Mouse (Mus musculus): ENCODE data around the gene Clcn6. TPM values are rescaled to one million over a fixed set of nuclear protein-coding genes. Genes with fewer than 3 reads are reported as not detected.
A peak's percentile ranks its signal among the peaks of the same experiment; 100 is the strongest.

Gene Clcn6
- total RNA-seq (2021), result 10 to 100 TPM; 70.9 to 73.9 TPM

- peak; percentile 98 to 99 for DNase-seq (ENCODE audit: extremely low spot score in 1 of 2, low spot score in 1 of 2)
Measured at GRCm38 (mm10) chr4:148038600-148039253, at the start of gene Clcn6, which contains the start of gene Mthfr. TSS of gene Clcn6 (minus strand) at chr4:148038821. TSS of gene Mthfr (plus strand) at chr4:148039077.

DNA sequence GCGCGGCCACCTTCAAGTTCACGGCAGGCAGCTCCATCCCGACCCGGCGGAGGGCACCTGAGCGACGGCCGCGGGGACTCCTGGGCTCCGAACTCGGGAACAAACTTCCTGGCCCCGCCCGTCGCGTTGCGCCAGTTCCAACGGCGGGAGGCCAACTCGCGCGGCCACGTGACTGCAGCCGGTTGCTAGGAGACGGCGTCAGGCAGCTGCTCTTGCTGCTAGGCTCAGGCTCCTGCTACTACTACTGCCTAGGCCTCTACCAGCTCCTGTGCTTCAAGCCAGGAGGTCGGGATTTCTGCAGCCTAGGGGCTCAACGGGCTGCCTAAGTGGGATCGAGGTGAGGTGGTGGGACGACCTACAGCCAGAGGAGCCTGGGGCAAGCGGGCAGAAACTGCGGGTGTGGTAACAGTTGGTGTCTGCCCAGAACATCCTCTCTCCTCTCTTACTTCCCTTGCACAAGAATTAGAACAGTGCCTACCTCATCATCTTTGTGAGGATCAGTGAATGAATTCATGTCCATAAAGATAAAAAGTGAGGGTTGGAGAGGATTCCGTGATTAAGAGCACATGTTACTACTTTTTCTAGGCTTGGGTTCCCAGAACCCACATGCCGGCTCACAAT lies 49.4 kb upstream of the Clcn6 start, which contains the start of gene Agtrap:
Agtrap (minus strand) TSS at position 125 of the 621 bp plus-strand sequence.
- peak; percentile 86 to 90 for DNase-seq (ENCODE audit: extremely low spot score in 1 of 2, low spot score in 1 of 2)

DNA sequence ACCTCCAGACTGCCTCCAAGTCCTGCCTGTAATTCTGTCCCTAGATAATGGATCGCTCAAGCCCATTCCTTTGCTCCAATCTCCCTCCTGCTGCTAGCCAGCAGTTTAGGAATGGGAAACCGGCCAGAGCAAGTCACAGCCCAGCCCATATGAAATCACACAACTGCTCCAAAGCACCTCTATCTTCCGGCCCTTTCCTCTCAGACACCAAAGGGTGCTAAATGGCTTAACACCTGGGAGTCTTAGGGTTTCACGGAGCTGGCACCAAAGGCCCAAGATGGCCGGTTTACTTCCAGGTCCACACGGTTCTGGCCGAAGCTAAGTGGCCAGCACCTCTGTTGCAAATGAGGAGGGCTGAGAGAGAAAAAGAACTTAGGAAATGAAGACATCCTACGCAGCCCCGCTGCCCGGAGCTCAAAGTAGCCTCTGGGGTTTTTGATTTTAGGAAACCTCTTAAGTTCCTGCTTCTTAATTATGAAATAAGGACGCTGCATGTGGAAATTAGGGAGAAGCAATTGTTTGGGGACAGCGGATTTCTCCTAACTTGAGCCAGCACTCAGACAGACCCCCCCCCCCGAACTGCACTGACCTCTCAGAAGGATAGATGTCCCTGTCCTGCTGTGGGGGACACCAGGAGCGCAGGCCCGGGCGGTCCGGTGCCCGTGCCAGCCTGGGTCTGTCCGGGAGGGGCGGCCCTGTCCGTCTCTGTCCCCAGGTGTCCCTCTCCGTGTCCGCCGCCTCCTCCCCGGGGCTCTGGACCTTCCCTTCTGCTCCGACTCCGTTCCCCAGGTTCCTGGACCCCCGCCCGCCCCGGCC lies 48.7 kb upstream of the Clcn6 start:
- DNase-seq (ENCODE audit: extremely low spot score in 1 of 2, low spot score in 1 of 2), result no peak

DNA sequence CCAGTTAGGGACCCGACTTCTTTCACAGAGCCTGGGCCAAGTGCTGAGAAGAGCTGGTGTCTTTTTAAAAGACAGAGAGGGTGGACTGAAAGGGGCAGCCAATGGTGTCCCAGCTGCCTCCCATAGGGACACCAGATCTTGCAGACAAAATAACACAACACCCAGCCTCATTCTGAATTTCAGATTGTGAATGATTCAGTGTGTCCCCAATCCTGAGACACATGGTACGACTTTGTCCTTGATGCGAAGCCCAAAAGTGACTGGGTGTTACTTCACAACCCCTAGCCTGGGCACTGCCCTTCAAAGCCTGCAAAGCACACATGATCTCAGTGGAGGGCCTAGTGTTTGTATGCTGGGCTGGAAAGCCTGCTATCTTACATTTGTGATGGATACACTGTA lies 47.3 kb upstream of the Clcn6 start:
- DNase-seq (ENCODE audit: extremely low spot score in 1 of 2, low spot score in 1 of 2), result no peak

GRCm38 (mm10) chr4:148085131-148085906 lies 46.7 kb upstream of the Clcn6 start:
- DNase-seq (ENCODE audit: extremely low spot score in 1 of 2, low spot score in 1 of 2), result no peak

- DNase-seq (ENCODE audit: extremely low spot score in 1 of 2, low spot score in 1 of 2), result no peak
Measured at GRCm38 (mm10) chr4:148084261-148084714, 45.7 kb upstream of the Clcn6 start.

DNA sequence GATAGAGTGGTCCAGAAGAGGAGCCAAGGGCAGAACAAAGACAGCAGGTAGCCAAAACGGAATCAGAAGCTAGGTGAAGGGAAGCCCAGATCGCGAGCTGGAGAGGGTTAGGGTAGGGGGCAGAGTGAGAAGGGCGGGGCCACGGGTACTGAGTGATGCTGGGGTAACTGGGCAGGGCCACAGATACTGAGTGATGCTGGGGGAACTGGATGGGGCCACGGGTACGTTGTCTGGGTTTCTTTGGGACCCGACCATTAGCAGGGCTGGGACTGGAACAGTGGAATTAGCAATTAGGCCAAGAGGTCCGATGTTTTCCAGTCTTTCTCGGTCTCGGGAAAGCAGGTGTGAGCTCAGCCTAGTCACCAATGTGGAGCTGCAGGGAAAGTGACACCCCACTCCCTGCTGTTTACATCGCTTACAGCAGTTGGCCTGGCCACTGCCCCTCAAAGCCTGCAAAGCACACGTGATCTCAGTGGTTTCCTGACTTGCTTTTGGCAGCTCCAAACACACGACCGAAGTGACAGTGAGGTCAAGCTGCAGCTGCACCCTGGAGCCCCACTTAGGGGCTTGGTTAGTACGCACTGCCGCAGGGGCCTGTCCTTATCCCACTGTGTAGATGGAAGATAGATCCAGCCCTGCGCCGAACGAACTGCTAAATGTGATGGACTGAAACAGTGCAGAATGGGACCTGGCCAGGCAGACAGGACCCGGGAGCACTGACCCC lies 44.7 kb upstream of the Clcn6 start:
- no peak for DNase-seq (ENCODE audit: extremely low spot score in 1 of 2, low spot score in 1 of 2)

- DNase-seq (ENCODE audit: extremely low spot score in 1 of 2, low spot score in 1 of 2), result peak in 1 of 2 experiments; percentile 67
Measured at GRCm38 (mm10) chr4:148082257-148083044, 43.8 kb upstream of the Clcn6 start.

DNA sequence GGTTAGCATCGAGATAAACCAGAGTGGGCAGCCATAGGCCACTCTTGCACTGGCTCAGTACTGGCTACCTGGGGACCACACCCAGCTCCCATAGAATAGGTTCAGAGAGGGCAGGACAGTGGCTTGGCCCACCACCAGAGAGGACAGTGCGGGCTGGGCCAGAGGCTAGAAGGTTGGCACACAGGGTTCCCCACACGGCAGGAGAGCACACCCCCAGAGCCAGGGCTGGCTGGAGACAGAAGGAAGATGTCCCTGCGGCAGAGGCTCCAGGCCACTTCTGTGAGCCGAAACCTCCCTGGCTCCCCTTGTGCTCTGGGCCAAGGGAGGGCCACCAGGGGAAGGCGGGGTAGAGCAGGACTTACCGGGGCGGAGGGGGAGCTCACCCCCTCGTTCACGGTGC lies 42.6 kb upstream of the Clcn6 start:
- no peak for DNase-seq (ENCODE audit: extremely low spot score in 1 of 2, low spot score in 1 of 2)

GRCm38 (mm10) chr4:148080597-148080973 lies 42.0 kb upstream of the Clcn6 start:
- no peak for DNase-seq (ENCODE audit: extremely low spot score in 1 of 2, low spot score in 1 of 2)

DNA sequence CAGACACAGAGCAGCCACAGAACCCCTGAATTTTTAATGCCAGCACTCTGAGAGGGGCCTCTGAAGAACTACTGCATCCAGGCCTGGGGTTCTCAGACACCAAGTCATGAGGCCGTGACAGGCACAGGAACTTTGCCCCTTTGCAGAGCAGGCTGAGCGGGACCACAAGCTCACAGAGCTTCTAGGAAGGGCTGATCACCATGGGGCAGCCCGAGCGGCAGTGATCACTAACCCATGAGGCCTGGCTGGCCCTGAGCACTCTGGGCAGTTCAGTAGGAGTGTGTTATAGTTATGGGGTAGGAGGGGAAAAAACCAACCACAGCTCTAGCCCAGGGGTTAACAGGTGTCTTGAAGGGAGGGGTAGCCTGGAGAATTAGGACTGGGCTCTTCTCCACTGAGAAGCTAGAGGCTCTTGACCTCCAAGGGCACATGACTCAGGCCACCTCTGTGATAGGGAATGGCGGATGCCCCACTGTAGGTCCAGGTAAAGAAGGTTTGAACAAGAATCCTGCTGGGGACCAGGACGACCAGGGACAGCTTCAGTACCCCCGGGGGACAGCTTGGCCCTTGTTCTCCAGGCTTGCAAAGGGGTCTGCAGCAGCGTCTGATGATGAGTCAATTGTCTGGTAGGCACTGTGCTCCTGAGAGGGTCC lies 41.4 kb upstream of the Clcn6 start:
- no peak for DNase-seq (ENCODE audit: extremely low spot score in 1 of 2, low spot score in 1 of 2)

DNA sequence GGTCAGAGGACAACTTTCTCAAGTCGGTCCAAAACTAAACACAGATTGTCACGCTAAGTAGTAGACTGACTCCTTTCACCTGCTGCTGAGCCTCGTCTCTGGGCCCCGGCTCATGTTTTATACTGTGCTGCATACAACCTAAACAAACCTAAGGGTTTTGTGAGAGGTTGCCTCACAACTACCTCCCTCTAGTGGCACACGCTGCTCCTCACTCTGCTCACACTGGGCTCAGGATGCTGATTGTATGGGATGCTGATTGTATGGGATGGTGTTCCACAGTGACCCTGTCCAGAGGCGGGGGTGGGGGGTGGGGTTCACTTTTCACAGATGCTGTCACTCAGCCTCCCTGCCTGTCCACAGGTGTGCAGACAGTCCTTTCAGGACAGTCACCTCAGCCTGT lies 40.6 kb upstream of the Clcn6 start:
- DNase-seq (ENCODE audit: extremely low spot score in 1 of 2, low spot score in 1 of 2), result no peak

DNA sequence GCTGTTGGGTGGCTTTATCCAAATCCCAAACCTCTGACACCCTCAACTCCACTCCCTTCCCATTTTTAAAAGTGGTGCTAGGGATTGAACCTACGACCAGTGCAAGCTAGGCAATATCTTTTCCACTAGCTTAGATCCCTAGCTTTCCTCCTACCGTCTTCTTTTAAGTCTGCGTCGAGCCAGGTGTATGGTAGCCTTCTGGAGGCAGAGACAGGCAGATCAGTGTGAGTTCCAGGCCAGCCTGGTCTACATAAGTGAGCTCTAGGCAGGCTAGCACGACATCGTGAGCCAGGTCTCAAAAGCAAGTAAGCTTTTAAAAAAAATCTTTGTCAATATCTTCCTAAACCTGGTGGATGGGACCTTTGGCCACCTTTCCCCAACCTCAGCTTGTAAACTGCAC lies 37.3 kb upstream of the Clcn6 start:
- no peak for DNase-seq (ENCODE audit: extremely low spot score in 1 of 2, low spot score in 1 of 2)

GRCm38 (mm10) chr4:148075259-148075658 lies 36.6 kb upstream of the Clcn6 start:
- peak in 1 of 2 experiments; percentile 62 for DNase-seq (ENCODE audit: extremely low spot score in 1 of 2, low spot score in 1 of 2)

DNA sequence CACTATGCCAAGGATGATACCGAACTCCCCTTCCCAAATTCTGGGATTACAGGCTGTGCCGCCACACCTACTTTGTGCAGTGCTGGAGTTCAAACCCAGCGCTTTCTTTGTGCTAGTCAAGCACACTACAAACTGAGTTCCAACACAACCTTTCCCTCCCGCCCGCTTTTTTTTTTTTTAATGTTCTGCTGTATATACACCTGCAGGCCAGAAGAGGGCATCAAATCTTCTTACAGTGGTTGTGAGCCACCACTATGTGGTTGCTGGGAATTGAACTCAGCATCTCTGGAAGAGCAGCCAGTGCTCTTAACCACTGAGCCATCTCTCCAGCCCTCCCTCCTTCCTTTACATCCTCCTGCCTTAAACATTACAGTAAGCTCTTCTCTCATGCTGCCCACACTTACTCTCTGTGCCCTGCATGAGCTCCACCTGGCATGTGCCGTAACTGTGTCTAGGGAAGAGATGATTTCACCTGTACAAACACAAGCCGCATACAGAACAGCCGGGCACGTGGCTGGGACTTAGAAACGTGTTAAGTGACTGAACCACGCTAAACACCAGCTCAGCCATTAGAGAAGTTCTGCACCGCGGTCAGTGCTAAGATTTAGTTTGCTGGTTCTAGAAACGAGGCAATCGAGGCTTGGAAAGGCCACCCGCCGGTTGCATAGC lies 36.0 kb upstream of the Clcn6 start:
- DNase-seq (ENCODE audit: extremely low spot score in 1 of 2, low spot score in 1 of 2), result no peak

DNA sequence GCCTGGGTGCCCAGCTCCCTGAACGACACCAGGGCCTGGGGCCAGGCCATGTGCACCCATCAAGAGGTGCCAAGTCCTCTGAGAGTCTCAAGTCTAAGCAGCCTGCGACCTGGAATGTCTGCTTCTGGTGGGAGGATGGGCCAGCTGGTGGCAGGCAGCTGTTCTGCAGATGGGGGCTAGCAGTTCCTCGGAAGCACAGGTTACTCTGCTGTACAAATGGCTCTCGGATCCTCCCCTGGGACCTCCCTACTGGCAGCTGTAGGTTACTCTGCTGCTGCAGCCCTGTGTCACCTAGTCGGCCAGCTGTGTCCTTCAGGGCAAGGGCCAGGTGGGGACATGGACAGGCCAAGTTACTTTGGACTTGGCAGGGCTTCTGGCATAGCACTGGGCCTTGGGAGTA lies 32.9 kb upstream of the Clcn6 start:
- no peak for DNase-seq (ENCODE audit: extremely low spot score in 1 of 2, low spot score in 1 of 2)

DNA sequence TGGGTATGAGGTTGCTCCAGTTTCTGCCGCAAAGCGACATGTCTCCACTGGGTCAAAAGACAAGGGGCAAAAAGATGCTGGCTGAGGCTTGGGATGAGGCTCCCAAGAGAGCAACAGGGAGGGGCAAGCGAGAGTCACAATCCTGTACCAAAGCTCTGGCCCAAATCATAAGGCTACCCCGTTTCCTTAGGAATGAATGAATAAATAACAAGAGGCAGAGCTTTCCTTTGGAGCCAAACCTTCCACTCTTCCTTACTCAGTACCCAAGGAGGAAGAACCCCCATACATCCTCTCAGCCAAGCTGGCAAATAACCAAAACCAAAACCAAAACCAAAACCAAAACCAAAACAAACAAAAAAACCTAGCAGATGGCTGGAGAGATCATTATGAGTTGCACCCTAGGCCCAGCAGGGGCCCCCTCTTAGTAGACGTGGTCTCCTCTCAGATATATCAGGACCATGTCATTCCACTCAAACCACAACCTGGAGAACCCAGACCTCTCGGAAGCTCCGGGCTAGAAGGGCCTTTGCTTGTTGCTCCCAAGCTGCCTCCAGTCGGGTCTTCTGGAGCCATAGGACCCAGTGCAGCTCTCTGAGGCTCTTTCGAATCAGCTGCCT lies 31.1 kb upstream of the Clcn6 start:
- no peak for DNase-seq (ENCODE audit: extremely low spot score in 1 of 2, low spot score in 1 of 2)

- DNase-seq (ENCODE audit: extremely low spot score in 1 of 2, low spot score in 1 of 2), result no peak
Measured at GRCm38 (mm10) chr4:148067346-148067745, 28.7 kb upstream of the Clcn6 start.
